Mouse (Mus musculus) ES-E14 (cell line): ENCODE measurements around the gene Psmb9. TPM values are rescaled to one million over a fixed set of nuclear protein-coding genes. Genes with fewer than 3 reads are reported as not detected.

ENCODE experiments used
- DNase-seq: peaks from one replicate; pipeline ENCODE4 v3.0.0-alpha.2; 2013; ENCODE audit warnings: low read depth, low spot score
- H3K27ac ChIP-seq: 2 replicates; pipeline ENCODE4 v1.5.1; 2012; ENCODE audit warnings: low read depth, mild to moderate bottlenecking, low read length, moderate library complexity, mixed read lengths; ENCODE audit not compliant: poor library complexity, insufficient read depth, severe bottlenecking
- H3K36me3 ChIP-seq: 2 replicates; pipeline ENCODE4 v1.6.1; 2012; ENCODE audit warnings: mild to moderate bottlenecking, low read length, moderate library complexity, mixed read lengths; ENCODE audit not compliant: control insufficient read depth, poor library complexity, insufficient read depth, severe bottlenecking
- H3K4me1 ChIP-seq, 2 experiments: fragments of 150-350 bp in 1 of 2; sonication (generic) in 1 of 2; 2 replicates each; pipeline ENCODE4 v1.6.1; 2012; ENCODE audit warnings: low read length in 2 of 2, mild to moderate bottlenecking in 1 of 2, mixed read lengths in 1 of 2; ENCODE audit not compliant: control insufficient read depth in 2 of 2, insufficient read depth in 2 of 2, poor library complexity in 1 of 2
- H3K4me3 ChIP-seq, 2 experiments: fragments of 150-350 bp in 1 of 2; sonication (generic) in 1 of 2; 2 replicates each; pipeline ENCODE4 v1.5.1; 2012; ENCODE audit warnings: low read length in 2 of 2, low read depth in 1 of 2, mild to moderate bottlenecking in 1 of 2, mixed read lengths in 1 of 2; ENCODE audit not compliant: insufficient read depth in 1 of 2, poor library complexity in 1 of 2, severe bottlenecking in 1 of 2
- H3K9ac ChIP-seq: 2 replicates; pipeline ENCODE4 v1.6.1; 2012; ENCODE audit warnings: low read depth, mild to moderate bottlenecking, low read length, mixed read lengths; ENCODE audit not compliant: poor library complexity, insufficient read depth, severe bottlenecking
- H3K9me3 ChIP-seq: fragments of 150-350 bp; sonication (generic); 2 replicates; pipeline ENCODE4 v1.6.1; 2012; ENCODE audit warnings: low read depth, mild to moderate bottlenecking, low read length; ENCODE audit not compliant: control insufficient read depth, insufficient read depth
- CHD2 ChIP-seq: IDR thresholded peaks from 2 replicates; pipeline ENCODE4 v1.6.1; 2014; ENCODE audit warnings: mild to moderate bottlenecking, low read depth, low read length, inconsistent platforms
- HCFC1 ChIP-seq: IDR thresholded peaks from 2 replicates; pipeline ENCODE4 v1.6.1; 2012; ENCODE audit warnings: low read length, inconsistent platforms, borderline replicate concordance; ENCODE audit not compliant: insufficient read depth
- MAFK ChIP-seq: IDR thresholded peaks from 2 replicates; pipeline ENCODE4 v1.6.1; 2014; ENCODE audit warnings: mild to moderate bottlenecking, low read depth, low read length, inconsistent platforms; ENCODE audit not compliant: insufficient read depth
- ZC3H11A ChIP-seq: IDR thresholded peaks from 2 replicates; pipeline ENCODE4 v1.6.1; 2012; ENCODE audit warnings: low read depth, mild to moderate bottlenecking, inconsistent platforms, low read length, borderline replicate concordance
- ZNF384 ChIP-seq: IDR thresholded peaks from 2 replicates; pipeline ENCODE4 v1.6.1; 2012; ENCODE audit warnings: low read depth, low read length, inconsistent platforms
- in situ Hi-C, 2 experiments: fragments of 600-800 bp; cut with MboI; formaldehyde crosslinking; loops; one replicate each; pipeline ENCODE4 v1.15.1; 2025; ENCODE audit warnings: low sequenced_read_pairs in 2 of 2, inconsistent platforms in 1 of 2; ENCODE audit not compliant: unreplicated experiment in 2 of 2
- total RNA-seq: library from RNA; depleted of rRNA; stranded (reverse); fragments of 300-350 nt; gene quantifications from 2 replicates; pipeline ENCODE4 v1.2.3, GENCODE M21; 2012

Psmb9 gene
- total RNA-seq, 1 experiment, result 4.1 TPM

DNA sequence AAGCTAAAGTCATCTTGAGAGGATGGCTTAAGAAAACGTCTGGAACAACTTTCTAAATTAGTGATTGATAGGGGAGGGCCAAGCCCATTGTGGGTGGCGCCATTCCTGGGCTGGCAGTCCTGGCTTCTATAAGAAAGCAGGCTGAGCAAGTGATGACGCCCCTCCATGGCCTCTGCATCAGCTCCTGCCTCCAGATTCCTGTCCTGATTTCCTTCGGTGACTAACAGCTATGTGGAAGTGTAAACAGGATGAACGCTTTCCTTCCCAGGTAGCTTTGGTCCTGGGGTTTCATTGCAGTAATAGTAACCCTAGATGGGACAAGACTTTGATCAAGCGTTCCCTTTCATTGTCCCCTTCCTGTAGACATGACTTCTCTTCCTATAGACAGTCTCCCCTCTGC lies 8.5 kb downstream of the Psmb9 start:
- Histone ChIP-seq H3K4me1 (no peaks in the 10 kb centered on the region), H3K27ac (no peak overlapping the region), H3K9ac (no peak overlapping the region), H3K4me3 (no peak overlapping the region), H3K9me3 (no peaks in the 10 kb centered on the region), H3K36me3 (no peaks in the 10 kb centered on the region)
- no peak for DNase-seq
- in situ Hi-C loops, result no loop called here
- TF ChIP-seq ZNF384 (no peak), HCFC1 (no peak), MAFK (no peak), ZC3H11A (no peak), CHD2 (no peak)

DNA sequence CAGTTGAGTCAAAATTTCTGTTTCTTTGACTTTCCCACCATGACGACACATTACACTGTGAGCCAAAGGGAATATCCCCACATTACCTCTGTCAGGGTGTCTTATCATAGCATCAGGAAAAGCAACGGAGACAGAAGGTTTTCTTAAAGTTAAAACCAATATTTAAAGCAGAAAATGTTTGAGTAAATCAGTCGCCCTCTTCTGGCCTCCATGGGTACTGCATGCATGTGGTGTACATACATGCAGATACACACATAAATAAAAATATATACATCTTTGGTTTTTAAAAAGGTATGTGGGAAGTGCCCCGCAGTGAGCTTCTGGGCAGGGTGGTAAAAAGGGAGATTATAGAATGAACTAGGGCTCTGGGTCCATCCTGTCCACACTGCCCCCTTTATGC lies 10.4 kb downstream of the Psmb9 start:
- Histone ChIP-seq H3K4me1 (no peaks in the 10 kb centered on the region), H3K9me3 (no peaks in the 10 kb centered on the region), H3K27ac (no peak overlapping the region), H3K36me3 (no peaks in the 10 kb centered on the region), H3K9ac (no peak overlapping the region), H3K4me3 (no peak overlapping the region)
- no peak for TF ChIP-seq ZC3H11A
- TF ChIP-seq ZNF384, result no peak
- TF ChIP-seq MAFK, result no peak
- TF ChIP-seq HCFC1, result no peak
- no peak for TF ChIP-seq CHD2
- in situ Hi-C loops, result no loop called here
- no peak for DNase-seq

DNA sequence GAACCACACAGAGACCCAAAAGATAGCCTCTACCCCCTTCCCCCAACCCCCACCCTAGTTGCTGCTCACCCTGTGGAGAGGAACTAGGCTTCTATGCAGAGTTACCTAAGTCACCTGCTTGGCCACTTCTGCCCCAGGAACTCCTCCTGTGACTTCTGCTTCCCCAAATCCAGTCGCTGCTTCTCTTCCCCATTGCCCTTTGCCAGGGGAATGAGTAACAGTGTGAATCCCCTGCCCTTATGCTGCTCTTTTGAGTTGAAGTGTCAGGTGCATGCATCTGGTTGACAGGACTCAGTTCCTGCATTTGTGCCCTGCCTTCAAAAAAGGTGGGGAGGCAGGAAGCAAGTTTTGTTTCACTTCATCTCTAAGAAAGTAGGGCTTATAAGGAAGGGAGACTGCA lies 13.5 kb downstream of the Psmb9 start:
- H3K27ac ChIP-seq, result no peak overlapping the region

DNA sequence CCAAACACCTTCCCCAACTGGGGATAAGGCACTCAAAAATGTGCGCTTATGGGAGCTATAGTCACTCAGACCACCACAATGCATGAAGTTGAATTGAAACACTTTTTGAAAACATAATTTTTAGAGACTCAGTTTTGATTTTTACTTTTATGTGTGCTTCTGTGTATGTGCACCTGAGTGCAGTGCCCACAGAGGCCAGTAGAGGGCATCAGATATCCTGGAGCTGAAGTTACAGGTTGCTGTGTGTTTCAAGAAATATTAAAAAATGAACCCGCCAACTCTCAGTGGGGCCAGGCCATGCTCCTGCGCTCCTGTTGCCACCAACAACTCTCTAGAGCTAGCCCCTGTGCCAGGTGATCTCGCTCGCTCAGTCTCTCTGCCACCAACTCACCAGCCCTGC lies 15.0 kb downstream of the Psmb9 start:
- DNase-seq, result no peak
- Histone ChIP-seq H3K4me3 (no peak overlapping the region), H3K9me3 (no peaks in the 10 kb centered on the region), H3K36me3 (no peaks in the 10 kb centered on the region), H3K9ac (no peak overlapping the region), H3K4me1 (no peaks in the 10 kb centered on the region), H3K27ac (no peak overlapping the region)
- in situ Hi-C loops, result no loop called here
- no peak for TF ChIP-seq MAFK
- no peak for TF ChIP-seq ZNF384
- no peak for TF ChIP-seq HCFC1

More for the DNA sequence above, 13.5 kb downstream of the Psmb9 start:
- H3K4me1 ChIP-seq, result no peaks in the 10 kb centered on the region
- no peak overlapping the region for H3K4me3 ChIP-seq
- TF ChIP-seq ZC3H11A, result no peak
- TF ChIP-seq ZNF384, result no peak
- no peak for TF ChIP-seq HCFC1
- no peak for TF ChIP-seq CHD2
- no peak for TF ChIP-seq MAFK
- no peak overlapping the region for H3K9ac ChIP-seq
- DNase-seq, result no peak
- in situ Hi-C loops, result no loop called here
- H3K36me3 ChIP-seq, result no peaks in the 10 kb centered on the region
- H3K9me3 ChIP-seq, result no peaks in the 10 kb centered on the region

DNA sequence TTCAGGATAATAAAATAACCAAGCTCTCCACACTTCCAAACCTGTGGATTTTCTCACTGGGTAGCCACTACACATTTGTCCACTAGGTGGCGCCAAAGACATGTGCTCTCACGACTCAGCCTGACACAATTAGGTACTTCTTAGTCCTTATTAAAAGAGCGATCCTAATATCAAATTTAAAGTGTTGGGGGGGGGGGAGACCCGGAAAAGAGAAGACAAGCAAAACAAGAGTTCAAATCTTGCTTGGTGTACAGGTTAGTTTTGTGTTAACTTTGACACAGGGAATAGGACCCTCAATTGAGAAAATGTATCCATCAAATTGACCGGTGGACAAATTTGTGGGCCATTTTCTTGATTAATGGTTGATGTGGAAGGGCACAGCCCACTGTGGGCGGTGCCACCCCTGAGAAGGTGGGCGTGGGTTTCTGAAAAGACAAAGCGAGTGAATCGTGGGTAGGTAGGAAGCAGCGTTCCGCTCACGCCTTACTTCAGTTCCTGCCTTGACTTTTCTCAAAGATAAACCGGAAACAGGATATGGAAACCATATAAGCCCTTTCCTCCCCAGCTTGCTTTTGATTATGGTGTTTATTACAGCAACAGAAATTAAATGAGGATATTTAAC lies 16.6 kb downstream of the Psmb9 start:
- H3K4me3 ChIP-seq, result no peak overlapping the region
- DNase-seq, result peak; percentile 60
- H3K9ac ChIP-seq, result no peak overlapping the region
- no peak for TF ChIP-seq HCFC1
- TF ChIP-seq ZC3H11A, result peak; percentile 30; the same call in 1 of the 2 replicates
- H3K4me1 ChIP-seq, result no peaks in the 10 kb centered on the region
- H3K27ac ChIP-seq, result no peak overlapping the region
- no peaks in the 10 kb centered on the region for H3K9me3 ChIP-seq
- H3K36me3 ChIP-seq, result no peaks in the 10 kb centered on the region
- in situ Hi-C loops, result no loop called here
